Mouse (Mus musculus) MEL-GATA-1-ER (cell line): Measurements from ENCODE around the gene Robo1.

Experiments
- DNase-seq: peaks from one replicate; pipeline ENCODE4 v3.0.0-alpha.2; 2012; ENCODE audit warnings: low read depth; ENCODE audit errors: extremely low read depth

Gene Robo1

DNA sequence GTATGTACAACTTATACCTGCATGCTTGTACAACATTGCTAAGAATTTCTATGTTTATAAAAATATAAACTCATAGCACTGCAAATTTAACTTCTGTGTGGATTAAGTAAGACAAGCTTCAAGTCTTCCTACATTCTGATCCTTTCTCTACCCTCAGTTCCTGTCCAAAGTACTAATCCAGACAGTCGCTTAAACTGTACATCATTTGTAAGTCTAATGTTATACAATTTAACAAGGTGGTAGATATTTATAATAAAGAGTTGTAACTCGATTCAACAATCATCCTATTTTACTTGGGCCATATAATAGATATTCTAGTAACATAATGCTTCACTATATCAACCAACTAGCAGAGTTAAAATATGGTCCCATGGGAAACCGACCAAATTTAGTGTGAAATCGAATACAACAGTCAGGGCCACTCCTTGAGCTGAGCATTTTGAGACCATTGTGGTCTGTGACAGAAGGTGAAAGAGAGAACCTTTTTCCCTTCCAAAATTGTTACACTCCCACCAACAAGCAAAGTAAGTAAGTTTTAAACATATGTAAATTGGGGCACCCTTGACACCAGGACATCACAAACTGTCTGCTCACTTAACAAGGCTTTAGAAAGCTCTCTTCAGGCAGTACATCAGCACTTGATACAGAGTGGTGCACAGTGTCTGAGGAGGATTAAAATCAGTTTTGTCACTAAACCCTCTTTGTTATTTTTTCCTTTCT lies 295.5 kb downstream of the Robo1 start:
- no peak for DNase-seq

DNA sequence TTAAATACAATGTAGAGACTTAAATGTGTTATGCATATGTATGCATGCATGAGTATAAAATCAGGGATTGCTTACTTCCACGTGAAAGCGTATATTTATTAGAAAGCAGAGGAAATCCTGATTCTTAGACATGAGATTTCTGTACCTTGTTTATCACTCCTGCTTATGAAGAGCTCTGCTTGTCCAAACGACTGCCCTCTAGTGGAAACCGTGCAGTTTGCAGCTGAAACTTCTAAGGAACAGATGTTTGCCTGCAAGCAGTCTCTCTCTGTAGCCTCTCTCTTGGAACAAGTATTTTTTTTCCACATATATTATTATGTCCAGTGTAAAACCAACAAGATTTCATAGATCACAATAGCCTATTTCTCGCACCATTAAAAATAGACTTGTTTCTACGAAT lies 297.0 kb downstream of the Robo1 start:
- peak; percentile 31 for DNase-seq

- DNase-seq: no peak
Measured at GRCm38 (mm10) chr16:72610661-72611112, 302.6 kb downstream of the Robo1 start.

- peak; percentile 2 for DNase-seq
Measured at GRCm38 (mm10) chr16:72614898-72615297, 306.8 kb downstream of the Robo1 start.

DNA sequence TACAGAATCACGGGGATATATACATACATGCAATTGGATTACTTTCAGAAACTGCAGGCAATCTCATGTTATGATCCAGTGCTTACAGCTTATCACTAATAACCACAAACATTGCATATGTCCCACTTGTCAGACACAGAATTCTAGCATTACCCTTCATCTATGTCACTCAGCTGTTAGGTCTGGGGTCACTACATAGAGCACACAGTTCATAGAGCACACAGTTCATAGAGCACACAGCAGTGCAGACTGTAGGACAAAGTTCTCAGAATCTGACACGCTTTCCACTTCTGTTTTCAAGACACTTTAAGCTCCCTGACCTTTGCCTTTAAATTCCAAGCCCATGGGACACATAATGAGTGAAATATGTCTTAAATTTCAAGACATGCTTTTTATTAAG lies 307.3 kb downstream of the Robo1 start:
- DNase-seq: no peak

- DNase-seq: no peak
Measured at GRCm38 (mm10) chr16:72622371-72622770, 314.3 kb downstream of the Robo1 start.

DNA sequence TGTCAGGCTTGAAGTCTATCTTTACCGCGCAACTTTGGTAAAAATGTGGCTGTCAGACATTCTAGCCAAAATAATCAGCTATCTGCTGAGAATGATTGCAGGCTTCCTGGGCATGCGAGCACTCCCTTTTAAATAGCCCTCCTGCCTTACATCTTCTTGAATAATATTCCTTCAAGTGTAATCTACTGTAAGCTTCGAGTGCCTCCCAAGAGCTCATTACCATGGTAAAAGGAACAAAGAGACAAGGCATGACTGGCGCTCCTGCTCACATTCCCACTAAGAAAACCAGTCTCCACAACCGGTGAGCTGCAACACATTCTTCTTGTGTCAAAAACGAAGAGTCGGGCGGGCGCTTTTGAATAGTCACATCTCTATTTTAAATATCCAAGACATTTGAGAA lies 314.8 kb downstream of the Robo1 start:
- no peak for DNase-seq

GRCm38 (mm10) chr16:72633846-72634245 lies 325.7 kb downstream of the Robo1 start:
- DNase-seq: no peak

GRCm38 (mm10) chr16:72639332-72639940 lies 331.3 kb downstream of the Robo1 start:
- DNase-seq: no peak

GRCm38 (mm10) chr16:72640932-72641811 lies 333.1 kb downstream of the Robo1 start:
- DNase-seq: no peak

GRCm38 (mm10) chr16:72645890-72646289 lies 337.8 kb downstream of the Robo1 start:
- no peak for DNase-seq

GRCm38 (mm10) chr16:72649314-72649713 lies 341.2 kb downstream of the Robo1 start:
- peak; percentile 12 for DNase-seq

DNA sequence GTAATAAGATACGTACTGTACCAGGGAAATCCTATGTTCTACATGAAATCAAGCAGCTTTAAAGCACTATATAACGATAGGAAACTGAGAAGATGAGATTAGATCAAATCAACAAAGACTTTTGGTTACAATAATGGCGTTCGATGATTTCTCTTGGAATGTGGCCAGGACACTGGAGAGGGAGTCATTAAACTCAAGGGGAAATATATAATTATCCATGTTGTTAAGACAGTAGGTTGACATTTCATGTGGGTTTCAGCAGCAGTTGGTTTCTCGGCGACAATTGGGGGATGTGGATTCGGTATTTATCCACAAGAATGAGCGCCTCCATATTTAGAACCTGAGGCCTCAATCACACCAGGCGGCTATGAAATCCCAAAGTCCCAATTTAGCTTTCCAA lies 347.3 kb downstream of the Robo1 start:
- no peak for DNase-seq

- no peak for DNase-seq
Measured at GRCm38 (mm10) chr16:72662837-72663350, 354.8 kb downstream of the Robo1 start.

GRCm38 (mm10) chr16:72663351-72664232 lies 355.5 kb downstream of the Robo1 start:
- DNase-seq: no peak

- DNase-seq: no peak
Measured at GRCm38 (mm10) chr16:72664233-72664613, 356.1 kb downstream of the Robo1 start.

GRCm38 (mm10) chr16:72664806-72665205 lies 356.7 kb downstream of the Robo1 start:
- no peak for DNase-seq

DNA sequence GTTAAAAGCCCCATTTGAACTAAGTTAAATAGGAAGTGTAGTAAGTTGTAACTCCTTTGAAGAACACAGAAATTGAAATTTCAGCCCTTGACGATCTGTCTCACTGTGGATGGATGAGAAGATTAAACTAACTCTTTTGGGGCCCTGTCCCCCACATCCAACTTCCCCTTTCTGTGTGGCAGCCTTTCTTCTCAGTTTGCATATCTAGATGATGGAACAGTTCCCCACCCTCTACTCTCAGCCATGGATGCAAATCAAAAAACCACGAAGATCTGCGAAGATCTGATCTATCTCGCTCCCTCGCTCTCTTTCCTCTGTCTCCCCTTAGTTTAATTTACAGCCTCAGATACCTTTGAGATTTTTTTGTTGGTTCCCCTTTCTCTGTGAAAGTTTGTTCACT lies 357.3 kb downstream of the Robo1 start:
- DNase-seq: peak; percentile 53

DNA sequence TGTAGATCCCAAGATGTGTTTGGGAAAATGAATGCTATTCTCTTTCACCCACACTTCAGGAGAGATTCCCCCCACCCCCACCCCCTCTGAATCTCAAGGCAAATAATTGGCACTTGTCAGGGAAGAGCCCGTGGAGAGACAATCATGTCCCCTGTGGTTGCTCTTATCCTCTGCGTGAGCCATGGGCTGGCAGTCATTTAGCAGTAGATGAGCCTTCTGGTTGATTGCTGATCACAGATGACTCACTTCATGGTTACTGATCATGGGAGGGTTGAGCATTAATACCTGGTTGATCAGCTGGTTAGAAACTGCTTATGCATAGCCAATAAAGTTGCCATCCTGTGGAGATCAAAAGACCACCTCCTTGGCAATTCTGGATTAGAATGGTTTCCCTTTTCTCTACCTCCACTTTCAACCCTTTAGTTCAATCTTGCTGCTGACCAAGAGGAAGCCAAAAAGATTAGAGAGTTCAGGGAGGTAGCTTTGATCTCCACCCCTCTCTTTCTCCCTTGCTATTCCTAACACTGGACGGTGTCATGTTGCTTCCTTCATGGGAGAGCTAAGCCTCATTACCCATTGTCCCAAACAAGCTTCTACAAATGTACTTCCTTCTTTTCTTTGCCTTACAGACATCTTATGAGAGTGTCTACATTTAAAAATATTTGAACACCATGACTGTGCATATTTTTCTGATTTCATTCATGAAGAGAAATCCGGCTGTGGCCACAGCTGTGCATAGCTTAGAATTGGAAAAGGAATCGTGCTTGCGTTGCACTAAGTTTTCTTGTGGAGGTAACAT lies 362.3 kb downstream of the Robo1 start:
- no peak for DNase-seq

DNA sequence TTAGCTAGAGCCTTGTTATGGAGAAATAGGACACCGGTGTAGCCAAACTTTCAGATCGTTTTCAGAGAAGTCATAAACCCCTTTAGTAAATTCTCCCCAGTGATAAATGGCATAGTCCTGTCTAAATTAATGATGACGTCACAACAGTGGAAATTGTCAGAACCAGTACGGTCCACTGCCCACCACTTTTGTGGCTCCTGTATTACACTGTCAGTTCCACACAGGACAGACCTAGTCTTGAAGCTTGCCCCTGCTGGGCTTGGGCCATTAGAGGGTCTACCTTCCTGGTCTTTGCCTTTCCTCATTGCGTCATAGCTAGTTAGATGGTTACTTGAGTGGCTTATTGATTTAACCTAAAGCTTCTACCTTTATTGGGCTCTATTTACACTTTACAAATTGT lies 369.1 kb downstream of the Robo1 start:
- no peak for DNase-seq
